ENCODE assay signal across 9 mouse cellular contexts in genomic region chr1:54983339-54983738, GRCm38 (mm10). TPM values are rescaled to one million over a fixed set of nuclear protein-coding genes. Genes with fewer than 3 reads are reported as not detected.
DNase-seq lines count a peak whose midpoint lies in the region; ATAC-seq and TF ChIP-seq lines count a peak whose summit lies in the region.
"Had no signal": no experiment of that assay in that cellular context is flagged by ENCODE, and none has a peak within 500 bp of the region (broad histone marks: within the 10 kb centered on the region; RNA-seq: fewer than 3 reads in every experiment).

No protein-coding gene starts in this region.

- H3K36me3 ChIP-seq in kidney, postnatal 0 days (ENCODE audit: insufficient read depth, low read length): peaks cover 24% of the 10 kb centered on the region

- CTCF ChIA-PET in Patski (lab: Charles Lee): interaction anchor here (0.7 to 2.0 kb wide), 9 partner anchors 9 to 322 kb away, joined by 3 to 5 read pairs (median 4); partner anchors contain the start of gene Ankrd44

- 59% methylated on average over 3 of the region's 3 CpGs for WGBS in kidney, postnatal 0 days

- POLR2A ChIA-PET in Patski (lab: Charles Lee): no interaction called here

- H3K4me3 ChIP-seq in kidney, postnatal 0 days (replicated peaks; ENCODE audit: low read depth, low read length): no peak overlapping the region
- H3K4me3 ChIP-seq: embryonic facial prominence, embryonic 12.5 days had no signal

- no peaks in the 10 kb centered on the region for H3K27me3 ChIP-seq in Patski
- no peaks in the 10 kb centered on the region for H3K27me3 ChIP-seq in kidney, postnatal 0 days (ENCODE audit: insufficient read depth, low read length)
- H3K27me3 ChIP-seq: embryonic facial prominence, embryonic 12.5 days had no signal

- peak; percentile 61 for TF ChIP-seq CTCF in Patski (IDR thresholded peaks at IDR 0.05)
- peak; percentile 64 for TF ChIP-seq CTCF in kidney, postnatal 0 days (IDR thresholded peaks at IDR 0.05; ENCODE audit: low read depth)

- no peaks in the 10 kb centered on the region for H3K4me1 ChIP-seq in kidney, postnatal 0 days (replicated peaks; ENCODE audit: insufficient read depth, low read length)

- DNase-seq in adrenal gland, adult (ENCODE audit: inconsistent age in 2 of 2, low spot score in 1 of 2): peak; percentile 50 to 86
- no peak for DNase-seq in adrenal gland, postnatal 4 days (ENCODE audit: low spot score in 2 of 2)
- peak; percentile 22 for DNase-seq in layer of hippocampus, adult 9-10 months (ENCODE audit: low spot score)
- no peak for DNase-seq in layer of hippocampus, postnatal 36 days
- DNase-seq in Patski (ENCODE audit: low read depth, low spot score): no peak
- peak; percentile 54 for DNase-seq in kidney, postnatal 0 days (ENCODE audit: low spot score)
- DNase-seq in gastrocnemius, adult 18-20 months (ENCODE audit: low spot score): no peak
- no peak for DNase-seq in urinary bladder, postnatal 36 days (ENCODE audit: low spot score in 2 of 2)

- in situ Hi-C loops in Patski (cut with MboI; ENCODE audit: low pct_unique_long_range_greater_than_20kb): loop anchor here (5.0 kb wide), 1 partner anchor 316 kb away; no protein-coding TSS in a partner anchor

- no peak overlapping the region for H3K27ac ChIP-seq in kidney, postnatal 0 days
- H3K27ac ChIP-seq: embryonic facial prominence, embryonic 12.5 days had no signal

- no peaks in the 10 kb centered on the region for H3K9me3 ChIP-seq in kidney, postnatal 0 days (replicated peaks; ENCODE audit: low read length)
- H3K9me3 ChIP-seq: embryonic facial prominence, embryonic 12.5 days had no signal

- H3K9ac ChIP-seq in kidney, postnatal 0 days (ENCODE audit: low read depth, low read length): no peak overlapping the region
- H3K9ac ChIP-seq: embryonic facial prominence, embryonic 12.5 days had no signal

- peak; percentile 73 for ATAC-seq in Patski
- ATAC-seq in kidney, postnatal 0 days (replicated peaks; ENCODE audit: low FRiP score, low read depth): peak; percentile 5; the same call in 1 of the 2 replicates

- H3K4me2 ChIP-seq in kidney, postnatal 0 days (ENCODE audit: low read length): no peak overlapping the region
- H3K4me2 ChIP-seq: embryonic facial prominence, embryonic 12.5 days had no signal

RNA-seq across cellular contexts. Expression of gene Sf3b1, which starts 43.9 kb away (rescaled TPM):
- 100 to 1,000 TPM; 199 to 213 TPM for total RNA-seq in adrenal gland, postnatal 4 days (2021)
- total RNA-seq in layer of hippocampus, postnatal 36 days (2021): 100 to 1,000 TPM; 159 to 160 TPM
- polyA plus RNA-seq in Patski (2021): 147 TPM
- 271 and 294 TPM in 2 replicates for polyA plus RNA-seq in kidney, postnatal 0 days (2015; fragmentation: Nextera tagmentation; extraction: Ambion mirVana)
- total RNA-seq in gastrocnemius, adult 18-20 months (2021): 10 to 100 TPM; 43.8 to 45.8 TPM

RNA-seq across cellular contexts. Expression of gene Ankrd44, which starts 57.2 kb away (rescaled TPM):
- total RNA-seq in adrenal gland, postnatal 4 days (2021): 10 to 100 TPM; 38.2 TPM
- 10 to 100 TPM; 13.5 to 16.5 TPM for total RNA-seq in layer of hippocampus, postnatal 36 days (2021)
- polyA plus RNA-seq in Patski (2021): 31.2 TPM
- polyA plus RNA-seq in kidney, postnatal 0 days (2015; fragmentation: Nextera tagmentation; extraction: Ambion mirVana): 4.3 and 4.5 TPM in 2 replicates
- total RNA-seq in gastrocnemius, adult 18-20 months (2021): 1 to 10 TPM; 5.0 to 6.5 TPM

Comparison
In these comparisons a context has a peak if more than half of its experiments do, and no peak if none do; other contexts are left out.
1. DNase-seq: peak in adrenal gland, adult (2 of 2), layer of hippocampus, adult 9-10 months (single experiment) and kidney, postnatal 0 days (single experiment); none in adrenal gland, postnatal 4 days (0 of 2), layer of hippocampus, postnatal 36 days (0 of 2), Patski (single experiment), gastrocnemius, adult 18-20 months (single experiment) and urinary bladder, postnatal 36 days (0 of 2).